8 mouse cellular contexts compared by ENCODE assay signal in the genomic region with DNA sequence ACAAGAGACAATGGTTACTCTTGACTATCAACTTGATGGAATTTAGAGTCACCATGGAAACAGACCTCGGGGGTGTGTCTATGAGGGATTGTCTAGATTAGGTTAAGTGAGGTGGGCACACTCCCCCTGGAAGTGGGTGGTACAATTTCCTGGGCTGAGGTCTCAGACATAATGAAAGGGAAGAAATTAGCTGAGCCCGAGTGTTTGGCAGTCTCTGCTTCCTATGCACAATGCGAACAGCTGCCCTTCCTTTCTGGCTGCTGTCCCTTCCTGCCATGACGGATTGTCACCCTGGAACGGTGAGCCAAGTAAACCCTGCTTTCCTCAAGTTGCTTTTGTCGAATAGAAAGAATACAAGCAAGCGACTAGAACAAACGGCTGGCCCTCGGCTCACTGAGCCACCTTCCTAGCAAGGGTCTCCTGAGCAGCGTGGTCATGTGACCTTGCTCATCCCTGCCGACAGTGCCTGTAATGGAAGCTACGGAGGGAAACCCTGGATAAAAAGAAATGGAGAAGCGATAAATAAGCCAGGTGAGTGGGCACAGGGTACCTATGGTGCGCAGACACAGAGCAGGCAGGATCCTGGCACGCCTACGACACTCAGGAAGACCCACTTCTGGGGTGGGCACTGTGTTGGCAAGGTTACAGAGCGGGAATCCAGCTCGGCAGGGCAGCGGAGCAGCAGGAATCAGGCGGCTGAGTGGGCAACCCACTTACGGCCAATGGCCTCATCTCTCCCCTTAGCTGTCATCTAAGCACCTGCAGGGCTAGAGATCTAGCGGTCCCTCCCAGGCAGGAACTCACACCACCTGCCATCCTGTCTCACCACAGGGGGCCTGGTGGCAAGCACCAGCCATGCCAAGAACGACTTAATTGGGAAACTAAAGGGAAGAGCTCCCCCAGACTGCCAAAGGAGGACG.
DNase-seq lines count a peak whose midpoint lies in the region; ATAC-seq and TF ChIP-seq lines count a peak whose summit lies in the region.

No protein-coding gene starts in this region.

- no peaks in the 10 kb centered on the region for H3K36me3 ChIP-seq in hindbrain, postnatal 0 days (ENCODE audit: insufficient read depth, low read length)
- no peaks in the 10 kb centered on the region for H3K36me3 ChIP-seq in lung, embryonic 15.5 days

- no peaks in the 10 kb centered on the region for H3K9me3 ChIP-seq in hindbrain, postnatal 0 days (ENCODE audit: low read length)
- no peaks in the 10 kb centered on the region for H3K9me3 ChIP-seq in lung, embryonic 15.5 days

- peak overlapping the region; percentile 82 for H3K27ac ChIP-seq in hindbrain, postnatal 0 days
- H3K27ac ChIP-seq in lung, embryonic 15.5 days, result peak overlapping the region; percentile 47

- DNase-seq in right cerebral cortex, postnatal 10 days (ENCODE audit: low spot score in 2 of 2), result peak; percentile 70 to 76
- no peak for DNase-seq in right cerebral cortex, postnatal 36 days (ENCODE audit: low spot score in 2 of 2)
- peak; percentile 95 to 96 for DNase-seq in cerebellum, postnatal 25 days
- DNase-seq in hindbrain, postnatal 0 days (ENCODE audit: low spot score), result peak; percentile 83
- DNase-seq in retina, embryonic 14.5 days (ENCODE audit: low spot score), result peak; percentile 49
- DNase-seq in gastrocnemius, adult 18-20 months (ENCODE audit: low spot score), result no peak
- no peak for DNase-seq in spleen, postnatal 4 days (ENCODE audit: low spot score in 2 of 2)

- H3K4me1 ChIP-seq in hindbrain, postnatal 0 days (ENCODE audit: insufficient read depth, low read length), result peaks cover 26% of the 10 kb centered on the region
- H3K4me1 ChIP-seq in lung, embryonic 15.5 days, result peaks cover 15% of the 10 kb centered on the region

- TF ChIP-seq CTCF in hindbrain, postnatal 0 days (IDR thresholded peaks at IDR 0.05; ENCODE audit: low read depth), result peak; percentile 38

- no peaks in the 10 kb centered on the region for H3K27me3 ChIP-seq in hindbrain, postnatal 0 days (ENCODE audit: insufficient read depth, low read length)
- H3K27me3 ChIP-seq in lung, embryonic 15.5 days, result no peaks in the 10 kb centered on the region

- peak overlapping the region; percentile 16; the same call in 1 of the 2 replicates for H3K4me3 ChIP-seq in hindbrain, postnatal 0 days (ENCODE audit: low read length)
- peak overlapping the region; percentile 7; the same call in 1 of the 2 replicates for H3K4me3 ChIP-seq in lung, embryonic 15.5 days

- peak overlapping the region; percentile 3; the same call in 1 of the 2 replicates for H3K9ac ChIP-seq in hindbrain, postnatal 0 days (replicated peaks; ENCODE audit: low read length)
- H3K9ac ChIP-seq in lung, embryonic 15.5 days, result no peak overlapping the region

- H3K4me2 ChIP-seq in hindbrain, postnatal 0 days (ENCODE audit: low read depth, low read length), result peak overlapping the region; percentile 48
- H3K4me2 ChIP-seq in lung, embryonic 15.5 days, result peak overlapping the region; percentile 10; the same call in 1 of the 2 replicates

- peak; percentile 75 for ATAC-seq in hindbrain, postnatal 0 days
- peak; percentile 58; the same call in 1 of the 2 replicates for ATAC-seq in lung, embryonic 15.5 days (ENCODE audit: borderline replicate concordance, extremely low read depth, low FRiP score, low TSS enrichment)

- WGBS in hindbrain, postnatal 0 days, result 17% methylated on average over 24 of the region's 24 CpGs
- WGBS in lung, embryonic 15.5 days, result 48% methylated on average over 24 of the region's 24 CpGs

Comparison
In these comparisons a context has a peak if more than half of its experiments do, and no peak if none do; other contexts are left out.
1. DNase-seq: peak in right cerebral cortex, postnatal 10 days (2 of 2), cerebellum, postnatal 25 days (2 of 2), hindbrain, postnatal 0 days (single experiment) and retina, embryonic 14.5 days (single experiment); none in right cerebral cortex, postnatal 36 days (0 of 2), gastrocnemius, adult 18-20 months (single experiment) and spleen, postnatal 4 days (0 of 2).